Mouse (Mus musculus) heart, adult 2 months (tissue): Measurements from ENCODE around the gene Slc22a3. TPM values are rescaled to one million over a fixed set of nuclear protein-coding genes. Genes with fewer than 3 reads are reported as not detected.

Experiments
- DNase-seq, 2 experiments: peaks; one replicate each; pipeline ENCODE4 v3.0.0; 2021
- H3K27ac ChIP-seq: fragments of 200-600 bp; 2 replicates; pipeline ENCODE4 v1.8.1; 2022
- H3K27me3 ChIP-seq: fragments of 200-500 bp; 2 replicates; pipeline ENCODE4 v1.6.1; 2012; ENCODE audit warnings: mild to moderate bottlenecking, low read length, inconsistent platforms, mixed read lengths; ENCODE audit not compliant: control insufficient read depth, insufficient read depth
- H3K36me3 ChIP-seq: fragments of 200-500 bp; 2 replicates; pipeline ENCODE4 v1.6.1; 2012; ENCODE audit warnings: low read length, inconsistent platforms; ENCODE audit not compliant: control insufficient read depth, insufficient read depth
- H3K4me1 ChIP-seq: fragments of 200-500 bp; 2 replicates; pipeline ENCODE4 v1.6.1; 2011; ENCODE audit warnings: low read length; ENCODE audit not compliant: control insufficient read depth, insufficient read depth
- H3K4me3 ChIP-seq: fragments of 200-600 bp; 2 replicates; pipeline ENCODE4 v1.8.1; 2022
- H3K79me2 ChIP-seq: fragments of 200-500 bp; replicated peaks from 2 replicates; pipeline ENCODE4 v1.6.1; 2012; ENCODE audit warnings: mild to moderate bottlenecking, inconsistent platforms, low read length, moderate library complexity, mixed read lengths; ENCODE audit not compliant: control insufficient read depth, insufficient read depth
- H3K9ac ChIP-seq: fragments of 200-500 bp; 2 replicates; pipeline ENCODE4 v1.6.1; 2012; ENCODE audit warnings: low read depth, mild to moderate bottlenecking, control low read depth, inconsistent platforms, low read length, mixed read lengths
- CTCF ChIP-seq: fragments of 200-600 bp; IDR thresholded peaks from 2 replicates; pipeline ENCODE4 v1.8.1; 2022; ENCODE audit warnings: antibody characterized with exemption, mild to moderate bottlenecking, moderate library complexity
- EP300 ChIP-seq: fragments of 200-500 bp; IDR thresholded peaks from 2 replicates; pipeline ENCODE4 v1.6.1; 2011; ENCODE audit warnings: low read depth, low read length, control low read depth; ENCODE audit not compliant: insufficient read depth
- POLR2A ChIP-seq: fragments of 200-500 bp; IDR thresholded peaks from 2 replicates; pipeline ENCODE4 v1.6.1; 2011; ENCODE audit warnings: mild to moderate bottlenecking, low read depth, low read length, control low read depth; ENCODE audit not compliant: insufficient read depth
- whole genome bisulfite sequencing: fragments of 180-500 bp; shearing (Covaris S2); methylation state at CpG from one replicate; pipeline ENCODE4 v1.1.7; 2018; 5-methylcytosine and 5-hydroxymethylcytosine counted together
- intact Hi-C: fragments of 180-260 bp; cut with DNase I; formaldehyde crosslinking; loops from one replicate; pipeline ENCODE4 v1.15.1; 2025
- polyA plus RNA-seq: library from polyadenylated mRNA; depleted of rRNA; stranded (reverse); fragments of >200 nt; gene quantifications from 2 replicates; pipeline ENCODE4 v1.2.3, GENCODE M21; 2012
- total RNA-seq, 2 experiments: library from RNA; stranded (reverse); gene quantifications; 2 replicates each; pipeline ENCODE4 v1.2.3; 2021

Gene Slc22a3
- total and polyA plus RNA-seq, 3 experiments, result 5.6 to 11.3 (median 9.3) TPM

GRCm38 (mm10) chr17:12505708-12506107, 1.8 kb downstream of the Slc22a3 start:
- Histone ChIP-seq H3K27me3 (peaks cover 2% of the 10 kb centered on the region; the same call in 1 of the 2 replicates), H3K9ac (no peak overlapping the region), H3K79me2 (no peaks in the 10 kb centered on the region), H3K27ac (no peak overlapping the region), H3K4me3 (no peak overlapping the region), H3K4me1 (no peaks in the 10 kb centered on the region), H3K36me3 (no peaks in the 10 kb centered on the region)
- TF ChIP-seq EP300 (no peak), POLR2A (no peak), CTCF (no peak)
- intact Hi-C loops, result no loop called here
- WGBS, result 72% methylated on average over 6 of the region's 6 CpGs
- DNase-seq, result no peak

- Histone ChIP-seq H3K9ac (no peak overlapping the region), H3K4me1 (no peaks in the 10 kb centered on the region), H3K27me3 (peaks cover 2% of the 10 kb centered on the region; the same call in 1 of the 2 replicates), H3K79me2 (no peaks in the 10 kb centered on the region), H3K27ac (no peak overlapping the region), H3K4me3 (no peak overlapping the region), H3K36me3 (no peaks in the 10 kb centered on the region)
- DNase-seq, result no peak
- 67% methylated on average over 8 of the region's 8 CpGs for WGBS
- TF ChIP-seq CTCF (no peak), POLR2A (no peak), EP300 (no peak)
- intact Hi-C loops, result no loop called here
Observed at GRCm38 (mm10) chr17:12499426-12499825, 8.1 kb downstream of the Slc22a3 start.

- H3K4me1 ChIP-seq, result no peaks in the 10 kb centered on the region
- no peaks in the 10 kb centered on the region for H3K27me3 ChIP-seq
- no peak for TF ChIP-seq POLR2A
- TF ChIP-seq CTCF, result no peak
- no peak for DNase-seq
- H3K27ac ChIP-seq, result no peak overlapping the region
- H3K79me2 ChIP-seq, result no peaks in the 10 kb centered on the region
- 47% methylated on average over 3 of the region's 3 CpGs for WGBS
- intact Hi-C loops, result no loop called here
- no peak overlapping the region for H3K9ac ChIP-seq
- no peaks in the 10 kb centered on the region for H3K36me3 ChIP-seq
- H3K4me3 ChIP-seq, result no peak overlapping the region
Observed at GRCm38 (mm10) chr17:12495558-12495957, 11.9 kb downstream of the Slc22a3 start.

GRCm38 (mm10) chr17:12491591-12491990, 15.9 kb downstream of the Slc22a3 start:
- Histone ChIP-seq H3K79me2 (no peaks in the 10 kb centered on the region), H3K27me3 (no peaks in the 10 kb centered on the region), H3K9ac (no peak overlapping the region), H3K4me1 (no peaks in the 10 kb centered on the region), H3K36me3 (no peaks in the 10 kb centered on the region), H3K4me3 (no peak overlapping the region), H3K27ac (no peak overlapping the region)
- intact Hi-C loops, result no loop called here
- DNase-seq, result no peak
- 85% methylated on average over 12 of the region's 12 CpGs for WGBS
- TF ChIP-seq CTCF (no peak), POLR2A (no peak), EP300 (no peak)

- no peaks in the 10 kb centered on the region for H3K27me3 ChIP-seq
- intact Hi-C loops, result no loop called here
Observed at GRCm38 (mm10) chr17:12489888-12490287, 17.6 kb downstream of the Slc22a3 start.

GRCm38 (mm10) chr17:12485657-12486056, 21.8 kb downstream of the Slc22a3 start:
- H3K27me3 ChIP-seq, result no peaks in the 10 kb centered on the region
- H3K27ac ChIP-seq, result no peak overlapping the region
- TF ChIP-seq EP300 (no peak), POLR2A (no peak), CTCF (no peak)
- no peaks in the 10 kb centered on the region for H3K4me1 ChIP-seq
- H3K36me3 ChIP-seq, result no peaks in the 10 kb centered on the region
- intact Hi-C loops, result no loop called here
- no peak overlapping the region for H3K9ac ChIP-seq
- 82% methylated on average over 3 of the region's 3 CpGs for WGBS
- DNase-seq, result no peak
- H3K4me3 ChIP-seq, result no peak overlapping the region
- H3K79me2 ChIP-seq, result no peaks in the 10 kb centered on the region

More at GRCm38 (mm10) chr17:12489888-12490287, 17.6 kb downstream of the Slc22a3 start:
- no peak for DNase-seq
- H3K27ac ChIP-seq, result no peak overlapping the region
- no peaks in the 10 kb centered on the region for H3K79me2 ChIP-seq
- no peak for TF ChIP-seq CTCF
- TF ChIP-seq EP300, result no peak
- TF ChIP-seq POLR2A, result no peak
- H3K4me1 ChIP-seq, result no peaks in the 10 kb centered on the region
- no peak overlapping the region for H3K4me3 ChIP-seq
- H3K36me3 ChIP-seq, result no peaks in the 10 kb centered on the region
- no peak overlapping the region for H3K9ac ChIP-seq
- 85% methylated on average over 5 of the region's 5 CpGs for WGBS
